Mouse (Mus musculus): Measurements from ENCODE around the gene E430018J23Rik.
"Not testable (repeated sequence)": the region's sequence is repeated elsewhere in the genome, so short reads cannot be mapped to it uniquely, and the experiment has no call there.

GRCm38 (mm10) chr7:127371870-127372269 is 21.6 kb downstream of the E430018J23Rik start:
- TF ChIP-seq CTCF (IDR thresholded peaks at IDR 0.05; ENCODE audit: low read depth), result peak; percentile 34
- TF ChIP-seq EP300 (optimal IDR thresholded peaks at IDR 0.05), result not testable (repeated sequence)
